Mouse (Mus musculus): ENCODE results near the gene Tmem211. TPM values are rescaled to one million over a fixed set of nuclear protein-coding genes. Genes with fewer than 3 reads are reported as not detected.

Gene Tmem211
- polyA plus RNA-seq (2015; fragmentation: Nextera tagmentation; extraction: Ambion mirVana), result not detected in 2 replicates

GRCm38 (mm10) chr5:113226632-113227102, at the start of gene Tmem211:
Gene Tmem211 (plus strand): TSS chr5:113226909.

GRCm38 (mm10) chr5:113221147-113221865, 5.4 kb upstream of the Tmem211 start, which contains the start of gene 2900026A02Rik:
Gene 2900026A02Rik (minus strand): TSS chr5:113221236.

Other genes starting within 250 kb of the Tmem211 start
- 9.6 and 10.1 TPM in 2 replicates for gene Grk3, start 211.1 kb upstream of the Tmem211 start, polyA plus RNA-seq (2015; fragmentation: Nextera tagmentation; extraction: Ambion mirVana)
- not detected in 2 replicates for gene Crybb2, start 156.8 kb upstream of the Tmem211 start, polyA plus RNA-seq (2015; fragmentation: Nextera tagmentation; extraction: Ambion mirVana)
- gene Crybb3, start 145.3 kb upstream of the Tmem211 start, polyA plus RNA-seq (2015; fragmentation: Nextera tagmentation; extraction: Ambion mirVana), result 0.40 TPM in 1 of 2 replicates, not detected in the other
- gene 2900026A02Rik, start 5.7 kb upstream of the Tmem211 start, polyA plus RNA-seq (2015; fragmentation: Nextera tagmentation; extraction: Ambion mirVana), result 4.1 and 4.6 TPM in 2 replicates
- 8.1 TPM in 2 replicates for gene Sgsm1, start 83.9 kb downstream of the Tmem211 start, polyA plus RNA-seq (2015; fragmentation: Nextera tagmentation; extraction: Ambion mirVana)
- gene Aym1, start 130.4 kb downstream of the Tmem211 start, polyA plus RNA-seq (2015; fragmentation: Nextera tagmentation; extraction: Ambion mirVana), result not detected in 2 replicates

Measured in adrenal gland, postnatal 0 days (tissue).